In the genomic region with DNA sequence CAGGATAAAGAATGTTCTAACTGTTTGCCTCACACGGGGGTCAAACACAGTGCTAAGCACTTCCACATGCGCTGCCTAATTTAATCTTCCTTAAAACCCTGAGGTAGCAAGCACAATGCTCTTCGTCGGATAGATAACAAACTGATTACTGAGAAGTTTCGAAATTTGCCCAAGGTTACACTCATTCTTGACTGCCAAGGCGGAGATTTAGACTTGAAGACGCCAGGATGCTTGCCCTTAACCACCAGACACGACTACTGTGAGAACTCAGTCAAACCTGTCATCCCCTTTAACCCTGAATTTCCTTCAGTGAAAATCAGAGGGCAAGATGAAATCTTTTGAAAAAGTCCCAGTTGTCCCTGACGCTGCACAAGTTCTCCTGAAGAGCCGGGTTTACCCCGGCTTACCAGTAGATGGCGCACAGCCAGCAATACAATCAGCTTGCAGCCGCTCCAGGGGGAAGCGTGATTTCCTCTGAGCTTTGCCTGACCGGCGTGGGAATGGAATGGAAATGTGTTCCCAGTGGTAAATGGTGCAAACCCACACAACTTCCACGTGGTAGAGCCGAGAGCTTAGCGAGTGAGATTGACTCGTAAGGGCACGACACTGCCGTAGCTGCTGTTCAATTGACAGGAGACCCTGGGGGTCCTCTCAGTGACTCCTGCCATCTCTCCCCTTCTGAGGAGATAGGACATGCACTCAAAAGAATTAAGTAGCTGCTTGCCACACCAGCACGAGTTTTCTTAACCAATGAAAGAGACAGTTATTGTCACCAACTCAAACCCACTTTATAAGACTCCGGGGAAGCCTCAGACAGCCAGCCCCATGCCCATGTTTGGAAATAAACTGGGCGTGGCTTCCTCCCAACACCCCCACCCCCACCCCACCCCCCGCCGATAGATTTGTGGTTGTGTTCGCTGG, we compare ENCODE assay signal across 8 mouse cellular contexts. TPM values are rescaled to one million over a fixed set of nuclear protein-coding genes. Genes with fewer than 3 reads are reported as not detected.
DNase-seq lines count a peak whose midpoint lies in the region; ATAC-seq and TF ChIP-seq lines count a peak whose summit lies in the region.

No protein-coding gene starts in this region.

- WGBS in forebrain, embryonic 13.5 days, result 13% methylated on average over 28 of the region's 28 CpGs
- 5% methylated on average over 28 of the region's 28 CpGs for WGBS in liver, embryonic 15.5 days (ENCODE audit: insufficient replicate concordance)
- WGBS in neural tube, embryonic 13.5 days, result 14% methylated on average over 28 of the region's 28 CpGs

- no peak for TF ChIP-seq POLR2A in ES-Bruce4 (IDR thresholded peaks at IDR 0.05; ENCODE audit: insufficient read depth, low read length)

- no peak for TF ChIP-seq EP300 in ES-Bruce4 (IDR thresholded peaks at IDR 0.05; ENCODE audit: insufficient read depth, low read depth, low read length)

- no peaks in the 10 kb centered on the region for H3K4me1 ChIP-seq in ES-Bruce4 (ENCODE audit: control insufficient read depth, insufficient read depth, low read length)
- peaks cover 14% of the 10 kb centered on the region for H3K4me1 ChIP-seq in forebrain, embryonic 13.5 days
- H3K4me1 ChIP-seq in liver, embryonic 15.5 days (replicated peaks), result peaks cover 32% of the 10 kb centered on the region
- peaks cover 32% of the 10 kb centered on the region for H3K4me1 ChIP-seq in neural tube, embryonic 13.5 days (replicated peaks)

- ATAC-seq in forebrain, embryonic 13.5 days, result peak; percentile 80
- peak; percentile 57 for ATAC-seq in liver, embryonic 15.5 days (ENCODE audit: insufficient read depth)
- peak; percentile 77 for ATAC-seq in neural tube, embryonic 13.5 days (ENCODE audit: low read depth)

- H3K9ac ChIP-seq in ES-Bruce4 (ENCODE audit: low read depth, poor library complexity, severe bottlenecking), result no peak overlapping the region
- H3K9ac ChIP-seq in forebrain, embryonic 13.5 days, result 0 out of 2 replicates have a peak overlapping the region, but pooled peaks have one; percentile 28
- H3K9ac ChIP-seq in liver, embryonic 15.5 days, result no peak overlapping the region
- no peak overlapping the region for H3K9ac ChIP-seq in neural tube, embryonic 13.5 days

- peak overlapping the region; percentile 78 for H3K4me3 ChIP-seq in ES-Bruce4 (ENCODE audit: low read depth, low read length)
- H3K4me3 ChIP-seq in forebrain, embryonic 13.5 days, result peak overlapping the region; percentile 27
- H3K4me3 ChIP-seq in liver, embryonic 15.5 days (replicated peaks), result peak overlapping the region; percentile 39
- peak overlapping the region; percentile 36 for H3K4me3 ChIP-seq in neural tube, embryonic 13.5 days

- no peaks in the 10 kb centered on the region for H3K9me3 ChIP-seq in ES-Bruce4 (replicated peaks; ENCODE audit: control insufficient read depth, insufficient read depth, low read length, poor library complexity, severe bottlenecking)
- no peaks in the 10 kb centered on the region for H3K9me3 ChIP-seq in forebrain, embryonic 13.5 days (replicated peaks)
- no peaks in the 10 kb centered on the region for H3K9me3 ChIP-seq in liver, embryonic 15.5 days (replicated peaks)
- no peaks in the 10 kb centered on the region for H3K9me3 ChIP-seq in neural tube, embryonic 13.5 days

- TF ChIP-seq CTCF in ES-Bruce4 (IDR thresholded peaks at IDR 0.05; ENCODE audit: low read depth, low read length), result peak; percentile 84

- H3K36me3 ChIP-seq in ES-Bruce4 (ENCODE audit: control insufficient read depth, insufficient read depth, low read length, poor library complexity, severe bottlenecking), result no peaks in the 10 kb centered on the region
- H3K36me3 ChIP-seq in forebrain, embryonic 13.5 days (ENCODE audit: poor library complexity, severe bottlenecking), result no peaks in the 10 kb centered on the region
- no peaks in the 10 kb centered on the region for H3K36me3 ChIP-seq in liver, embryonic 15.5 days (replicated peaks)
- no peaks in the 10 kb centered on the region for H3K36me3 ChIP-seq in neural tube, embryonic 13.5 days

- no peaks in the 10 kb centered on the region for H3K27me3 ChIP-seq in ES-Bruce4 (ENCODE audit: control insufficient read depth, insufficient read depth, low read length, poor library complexity, severe bottlenecking)
- 0 out of 2 replicates have a peak, but pooled peaks cover 3% of the 10 kb centered on the region for H3K27me3 ChIP-seq in forebrain, embryonic 13.5 days
- H3K27me3 ChIP-seq in liver, embryonic 15.5 days, result peaks cover 64% of the 10 kb centered on the region
- H3K27me3 ChIP-seq in neural tube, embryonic 13.5 days, result no peaks in the 10 kb centered on the region; the same call in 1 of the 2 replicates

- peak; percentile 69 for DNase-seq in c-Kit-positive CD71-positive TER-119-positive erythroid progenitor cells, embryonic 14.5 days (ENCODE audit: low spot score)
- DNase-seq in heart, postnatal 10 days, result peak; percentile 86 to 91
- peak; percentile 91 to 94 for DNase-seq in kidney, postnatal 4 days
- DNase-seq in telencephalon, adult 2 months (ENCODE audit: low read depth, low spot score), result peak; percentile 72

- intact Hi-C loops in heart, postnatal 10 days (cut with DNase I), result loop anchor here (2.0 kb wide), 1 partner anchor 196 kb away; no protein-coding TSS in a partner anchor

- H3K27ac ChIP-seq in ES-Bruce4 (ENCODE audit: insufficient read depth, low read length), result no peak overlapping the region
- H3K27ac ChIP-seq in forebrain, embryonic 13.5 days, result no peak overlapping the region
- no peak overlapping the region; the same call in 1 of the 2 replicates for H3K27ac ChIP-seq in liver, embryonic 15.5 days (replicated peaks)
- H3K27ac ChIP-seq in neural tube, embryonic 13.5 days (replicated peaks), result peak overlapping the region; percentile 52

- peak overlapping the region; percentile 62 for H3K4me2 ChIP-seq in forebrain, embryonic 13.5 days
- H3K4me2 ChIP-seq in liver, embryonic 15.5 days, result peak overlapping the region; percentile 67
- H3K4me2 ChIP-seq in neural tube, embryonic 13.5 days, result peak overlapping the region; percentile 68

RNA-seq across cellular contexts. Expression of a gene that starts 38.3 kb away (rescaled TPM):
- polyA plus RNA-seq in ES-Bruce4 (2011; ENCODE audit: insufficient read depth, insufficient read length, low read depth, missing spikeins), result 11.4 and 12.8 TPM in 2 replicates
- 130 and 138 TPM in 2 replicates for polyA plus RNA-seq in forebrain, embryonic 13.5 days (2015; fragmentation: Nextera tagmentation; extraction: Ambion mirVana)
- total RNA-seq in heart, postnatal 10 days (2021), result 1 to 10 TPM; 9.1 to 9.9 TPM
- 4.8 and 5.6 TPM in 2 replicates for polyA plus RNA-seq in liver, embryonic 15.5 days (2015; fragmentation: Nextera tagmentation; extraction: Ambion mirVana)
- polyA plus RNA-seq in neural tube, embryonic 13.5 days (2015; fragmentation: Nextera tagmentation; extraction: Ambion mirVana), result 126 and 142 TPM in 2 replicates

Comparison
In these comparisons a context has a peak if more than half of its experiments do, and no peak if none do; other contexts are left out.
1. H3K4me3 ChIP-seq: peak in every context shown above with its lines; median percentile 78 in ES-Bruce4; 39 in liver, embryonic 15.5 days; 36 in neural tube, embryonic 13.5 days; 27 in forebrain, embryonic 13.5 days.